Mouse (Mus musculus): ENCODE data around the gene H2-DMb1.

The H2-DMb1 gene

GRCm38 (mm10) chr17:34196941-34197894 is 44.3 kb downstream of the H2-DMb1 start, which contains the start of gene Psmb8:
Psmb8 (plus strand) TSS chr17:34197721.
- peak; percentile 64 for DNase-seq

- DNase-seq: no peak
These were observed 45.1 kb downstream of the H2-DMb1 start for GRCm38 (mm10) chr17:34197904-34198520.

GRCm38 (mm10) chr17:34198521-34198912 is 45.6 kb downstream of the H2-DMb1 start:
- DNase-seq: no peak

- no peak for DNase-seq
These were observed 46.3 kb downstream of the H2-DMb1 start for GRCm38 (mm10) chr17:34199050-34199619.

- no peak for DNase-seq
These were observed 47.2 kb downstream of the H2-DMb1 start for GRCm38 (mm10) chr17:34200047-34200446.

- no peak for DNase-seq
These were observed 48.1 kb downstream of the H2-DMb1 start for GRCm38 (mm10) chr17:34200772-34201505.

- no peak for DNase-seq
These were observed 48.7 kb downstream of the H2-DMb1 start for GRCm38 (mm10) chr17:34201506-34202055.

GRCm38 (mm10) chr17:34202760-34203442 is 50.0 kb downstream of the H2-DMb1 start:
- no peak for DNase-seq

- DNase-seq: no peak
These were observed 50.6 kb downstream of the H2-DMb1 start, which contains the start of gene Tap2 for GRCm38 (mm10) chr17:34203444-34203843. Tap2 (plus strand) TSS chr17:34203527.

GRCm38 (mm10) chr17:34204303-34205010 is 51.6 kb downstream of the H2-DMb1 start:
- peak; percentile 74 for DNase-seq

GRCm38 (mm10) chr17:34205021-34205745 is 52.3 kb downstream of the H2-DMb1 start:
- DNase-seq: no peak

GRCm38 (mm10) chr17:34205746-34206176 is 52.9 kb downstream of the H2-DMb1 start:
- no peak for DNase-seq

GRCm38 (mm10) chr17:34206731-34207130 is 53.9 kb downstream of the H2-DMb1 start:
- no peak for DNase-seq

GRCm38 (mm10) chr17:34207456-34207855 is 54.6 kb downstream of the H2-DMb1 start:
- DNase-seq: no peak

GRCm38 (mm10) chr17:34207866-34208265 is 55.0 kb downstream of the H2-DMb1 start:
- no peak for DNase-seq

GRCm38 (mm10) chr17:34208421-34208820 is 55.5 kb downstream of the H2-DMb1 start:
- no peak for DNase-seq

GRCm38 (mm10) chr17:34209680-34210079 is 56.8 kb downstream of the H2-DMb1 start:
- no peak for DNase-seq

Measured in cerebellum, adult 11 months (tissue).